Mouse (Mus musculus): ENCODE data around the gene S100a5. TPM values are rescaled to one million over a fixed set of nuclear protein-coding genes. Genes with fewer than 3 reads are reported as not detected.

Gene S100a5
- polyA plus RNA-seq, 1 experiment from 2014 or later, result not detected

GRCm38 (mm10) chr3:90605049-90605448 is 3.3 kb upstream of the S100a5 start:
- no peak for ATAC-seq
- WGBS, result 82% methylated on average over 3 of the region's 3 CpGs
- Histone ChIP-seq H3K9ac (ENCODE audit: low read depth, low read length) (no peak overlapping the region), H3K4me1 (ENCODE audit: control insufficient read depth, insufficient read depth, low read length) (no peaks in the 10 kb centered on the region; the same call in 1 of the 2 replicates), H3K36me3 (ENCODE audit: control insufficient read depth, insufficient read depth, low read length) (no peaks in the 10 kb centered on the region), H3K27ac (ENCODE audit: low read length) (no peak overlapping the region), H3K4me2 (ENCODE audit: low read length) (no peak overlapping the region), H3K4me3 (ENCODE audit: low read depth, low read length) (no peak overlapping the region), H3K27me3 (ENCODE audit: control insufficient read depth, insufficient read depth, low read depth, low read length) (no peaks in the 10 kb centered on the region), H3K9me3 (replicated peaks; ENCODE audit: control insufficient read depth, low read length, poor library complexity, severe bottlenecking) (no peaks in the 10 kb centered on the region)

- 97% methylated on average over 2 of the region's 2 CpGs for WGBS
- Histone ChIP-seq H3K4me3 (ENCODE audit: low read depth, low read length) (no peak overlapping the region), H3K27ac (ENCODE audit: low read length) (no peak overlapping the region), H3K4me1 (ENCODE audit: control insufficient read depth, insufficient read depth, low read length) (no peaks in the 10 kb centered on the region; the same call in 1 of the 2 replicates), H3K27me3 (ENCODE audit: control insufficient read depth, insufficient read depth, low read depth, low read length) (no peaks in the 10 kb centered on the region), H3K9me3 (replicated peaks; ENCODE audit: control insufficient read depth, low read length, poor library complexity, severe bottlenecking) (no peaks in the 10 kb centered on the region), H3K9ac (ENCODE audit: low read depth, low read length) (no peak overlapping the region), H3K36me3 (ENCODE audit: control insufficient read depth, insufficient read depth, low read length) (no peaks in the 10 kb centered on the region), H3K4me2 (ENCODE audit: low read length) (no peak overlapping the region)
- ATAC-seq, result no peak
These were observed 2.6 kb upstream of the S100a5 start for GRCm38 (mm10) chr3:90605736-90606135.

GRCm38 (mm10) chr3:90606185-90606584 is 2.1 kb upstream of the S100a5 start:
- ATAC-seq, result no peak
- H3K4me3 ChIP-seq (ENCODE audit: low read depth, low read length), result no peak overlapping the region
- H3K9me3 ChIP-seq (replicated peaks; ENCODE audit: control insufficient read depth, low read length, poor library complexity, severe bottlenecking), result no peaks in the 10 kb centered on the region
- H3K36me3 ChIP-seq (ENCODE audit: control insufficient read depth, insufficient read depth, low read length), result no peaks in the 10 kb centered on the region
- H3K27ac ChIP-seq (ENCODE audit: low read length), result no peak overlapping the region
- WGBS, result 93% methylated on average over 6 of the region's 6 CpGs
- H3K4me1 ChIP-seq (ENCODE audit: control insufficient read depth, insufficient read depth, low read length), result no peaks in the 10 kb centered on the region; the same call in 1 of the 2 replicates
- H3K4me2 ChIP-seq (ENCODE audit: low read length), result no peak overlapping the region
- no peak overlapping the region for H3K9ac ChIP-seq (ENCODE audit: low read depth, low read length)
- no peaks in the 10 kb centered on the region for H3K27me3 ChIP-seq (ENCODE audit: control insufficient read depth, insufficient read depth, low read depth, low read length)

- no peaks in the 10 kb centered on the region for H3K27me3 ChIP-seq (ENCODE audit: control insufficient read depth, insufficient read depth, low read depth, low read length)
- no peak overlapping the region for H3K27ac ChIP-seq (ENCODE audit: low read length)
- WGBS, result 85% methylated on average over 3 of the region's 3 CpGs
- H3K4me3 ChIP-seq (ENCODE audit: low read depth, low read length), result no peak overlapping the region
- no peak overlapping the region for H3K9ac ChIP-seq (ENCODE audit: low read depth, low read length)
- H3K9me3 ChIP-seq (replicated peaks; ENCODE audit: control insufficient read depth, low read length, poor library complexity, severe bottlenecking), result no peaks in the 10 kb centered on the region
- H3K4me2 ChIP-seq (ENCODE audit: low read length), result no peak overlapping the region
- no peak for ATAC-seq
- H3K4me1 ChIP-seq (ENCODE audit: control insufficient read depth, insufficient read depth, low read length), result no peaks in the 10 kb centered on the region; the same call in 1 of the 2 replicates
- no peaks in the 10 kb centered on the region for H3K36me3 ChIP-seq (ENCODE audit: control insufficient read depth, insufficient read depth, low read length)
These were observed 962 bp upstream of the S100a5 start for GRCm38 (mm10) chr3:90607361-90607760.

GRCm38 (mm10) chr3:90609102-90609501 is 779 bp downstream of the S100a5 start:
- no peak for ATAC-seq
- Histone ChIP-seq H3K9me3 (replicated peaks; ENCODE audit: control insufficient read depth, low read length, poor library complexity, severe bottlenecking) (no peaks in the 10 kb centered on the region), H3K4me2 (ENCODE audit: low read length) (no peak overlapping the region)

GRCm38 (mm10) chr3:90611494-90611893 is 3.2 kb downstream of the S100a5 start:
- no peak overlapping the region for H3K9ac ChIP-seq (ENCODE audit: low read depth, low read length)
- no peak overlapping the region for H3K4me2 ChIP-seq (ENCODE audit: low read length)
- WGBS, result 80% methylated on average over 3 of the region's 3 CpGs

More at GRCm38 (mm10) chr3:90609102-90609501, 779 bp downstream of the S100a5 start:
- Histone ChIP-seq H3K36me3 (ENCODE audit: control insufficient read depth, insufficient read depth, low read length) (no peaks in the 10 kb centered on the region), H3K27ac (ENCODE audit: low read length) (no peak overlapping the region), H3K27me3 (ENCODE audit: control insufficient read depth, insufficient read depth, low read depth, low read length) (peaks cover 5% of the 10 kb centered on the region; the same call in 1 of the 2 replicates), H3K4me3 (ENCODE audit: low read depth, low read length) (no peak overlapping the region), H3K4me1 (ENCODE audit: control insufficient read depth, insufficient read depth, low read length) (peaks cover 3% of the 10 kb centered on the region; the same call in 1 of the 2 replicates), H3K9ac (ENCODE audit: low read depth, low read length) (no peak overlapping the region)

GRCm38 (mm10) chr3:90612061-90612460 is 3.7 kb downstream of the S100a5 start:
- Histone ChIP-seq H3K4me3 (ENCODE audit: low read depth, low read length) (no peak overlapping the region), H3K4me2 (ENCODE audit: low read length) (no peak overlapping the region), H3K27me3 (ENCODE audit: control insufficient read depth, insufficient read depth, low read depth, low read length) (peaks cover 5% of the 10 kb centered on the region; the same call in 1 of the 2 replicates), H3K9ac (ENCODE audit: low read depth, low read length) (no peak overlapping the region), H3K9me3 (replicated peaks; ENCODE audit: control insufficient read depth, low read length, poor library complexity, severe bottlenecking) (no peaks in the 10 kb centered on the region), H3K27ac (ENCODE audit: low read length) (no peak overlapping the region), H3K4me1 (ENCODE audit: control insufficient read depth, insufficient read depth, low read length) (peaks cover 3% of the 10 kb centered on the region; the same call in 1 of the 2 replicates), H3K36me3 (ENCODE audit: control insufficient read depth, insufficient read depth, low read length) (no peaks in the 10 kb centered on the region)
- 69% methylated on average over 4 of the region's 4 CpGs for WGBS
- no peak for ATAC-seq

More at GRCm38 (mm10) chr3:90611494-90611893, 3.2 kb downstream of the S100a5 start:
- no peaks in the 10 kb centered on the region for H3K36me3 ChIP-seq (ENCODE audit: control insufficient read depth, insufficient read depth, low read length)
- no peak overlapping the region for H3K27ac ChIP-seq (ENCODE audit: low read length)
- no peaks in the 10 kb centered on the region for H3K9me3 ChIP-seq (replicated peaks; ENCODE audit: control insufficient read depth, low read length, poor library complexity, severe bottlenecking)
- H3K27me3 ChIP-seq (ENCODE audit: control insufficient read depth, insufficient read depth, low read depth, low read length), result peaks cover 5% of the 10 kb centered on the region; the same call in 1 of the 2 replicates
- no peak overlapping the region for H3K4me3 ChIP-seq (ENCODE audit: low read depth, low read length)
- H3K4me1 ChIP-seq (ENCODE audit: control insufficient read depth, insufficient read depth, low read length), result peaks cover 3% of the 10 kb centered on the region; the same call in 1 of the 2 replicates
- no peak for ATAC-seq

- Histone ChIP-seq H3K4me1 (ENCODE audit: control insufficient read depth, insufficient read depth, low read length) (peaks cover 3% of the 10 kb centered on the region; the same call in 1 of the 2 replicates), H3K27me3 (ENCODE audit: control insufficient read depth, insufficient read depth, low read depth, low read length) (peaks cover 5% of the 10 kb centered on the region; the same call in 1 of the 2 replicates), H3K9ac (ENCODE audit: low read depth, low read length) (peak within 1 kb of the TSS; percentile 48; the same call in 1 of the 2 replicates), H3K36me3 (ENCODE audit: control insufficient read depth, insufficient read depth, low read length) (no peaks in the 10 kb centered on the region), H3K27ac (ENCODE audit: low read length) (no peak within 1 kb of the TSS), H3K9me3 (replicated peaks; ENCODE audit: control insufficient read depth, low read length, poor library complexity, severe bottlenecking) (no peaks in the 10 kb centered on the region), H3K4me2 (ENCODE audit: low read length) (peak within 1 kb of the TSS; percentile 68), H3K4me3 (ENCODE audit: low read depth, low read length) (peak within 1 kb of the TSS; percentile 31)
- WGBS, result under 1% methylated on average over 23 of the region's 23 CpGs
- peak; percentile 63 for ATAC-seq
These were observed 4.5 kb downstream of the S100a5 start, which contains the start of gene S100a6 for GRCm38 (mm10) chr3:90612728-90613291. Gene S100a6 (plus strand): TSS chr3:90612882.

- 80% methylated on average over 7 of the region's 7 CpGs for WGBS
- H3K4me1 ChIP-seq (ENCODE audit: control insufficient read depth, insufficient read depth, low read length), result peaks cover 3% of the 10 kb centered on the region; the same call in 1 of the 2 replicates
- H3K4me3 ChIP-seq (ENCODE audit: low read depth, low read length), result no peak overlapping the region
- H3K9me3 ChIP-seq (replicated peaks; ENCODE audit: control insufficient read depth, low read length, poor library complexity, severe bottlenecking), result no peaks in the 10 kb centered on the region
- H3K36me3 ChIP-seq (ENCODE audit: control insufficient read depth, insufficient read depth, low read length), result no peaks in the 10 kb centered on the region
- no peak overlapping the region for H3K9ac ChIP-seq (ENCODE audit: low read depth, low read length)
- H3K27ac ChIP-seq (ENCODE audit: low read length), result no peak overlapping the region
- H3K27me3 ChIP-seq (ENCODE audit: control insufficient read depth, insufficient read depth, low read depth, low read length), result peaks cover 5% of the 10 kb centered on the region; the same call in 1 of the 2 replicates
- ATAC-seq, result peak; percentile 46; the same call in 1 of the 2 replicates
- peak overlapping the region; percentile 68 for H3K4me2 ChIP-seq (ENCODE audit: low read length)
These were observed 5.3 kb downstream of the S100a5 start for GRCm38 (mm10) chr3:90613461-90614147.

Measured in midbrain, embryonic 16.5 days (tissue).